Mouse (Mus musculus) regulatory T cell (primary cell): ENCODE measurements around the gene Dnajc7.
"Not testable (repeated sequence)": the region's sequence is repeated elsewhere in the genome, so short reads cannot be mapped to it uniquely, and the experiment has no call there.

Experiments
- in situ Hi-C: fragments of 300-600 bp; cut with MboI, MseI; formaldehyde crosslinking; loops from one replicate; pipeline ENCODE4 v1.15.1; 2025; ENCODE audit warnings: high pct_unique_total_duplicates

Dnajc7 gene

GRCm38 (mm10) chr11:100616836-100617235 is 3.1 kb downstream of the Dnajc7 start:
- in situ Hi-C loops: not testable (repeated sequence)

- in situ Hi-C loops: no loop called here
Observed at GRCm38 (mm10) chr11:100616332-100616731, 3.6 kb downstream of the Dnajc7 start.

- in situ Hi-C loops: no loop called here
Observed at GRCm38 (mm10) chr11:100613241-100613640, 6.7 kb downstream of the Dnajc7 start.

DNA sequence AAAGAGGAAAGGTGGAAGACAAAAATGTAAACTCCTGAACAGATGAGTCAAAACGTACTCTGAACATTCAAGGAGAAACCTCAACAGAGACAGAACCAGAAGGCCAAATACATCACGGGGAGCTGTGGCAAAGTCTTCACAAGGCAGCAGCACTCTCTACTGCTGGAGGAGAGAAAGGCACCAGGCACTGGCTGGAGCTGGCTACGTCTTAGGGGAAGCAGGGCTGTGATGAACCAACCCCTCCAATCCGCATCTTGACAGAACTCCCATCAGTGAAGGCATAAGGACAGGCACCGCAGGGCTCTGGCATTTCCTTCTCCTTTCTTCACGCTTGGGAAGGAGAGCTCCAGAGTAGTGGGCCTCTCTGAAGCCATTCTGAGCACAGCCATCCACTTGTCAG is 8.3 kb downstream of the Dnajc7 start:
- in situ Hi-C loops: no loop called here

DNA sequence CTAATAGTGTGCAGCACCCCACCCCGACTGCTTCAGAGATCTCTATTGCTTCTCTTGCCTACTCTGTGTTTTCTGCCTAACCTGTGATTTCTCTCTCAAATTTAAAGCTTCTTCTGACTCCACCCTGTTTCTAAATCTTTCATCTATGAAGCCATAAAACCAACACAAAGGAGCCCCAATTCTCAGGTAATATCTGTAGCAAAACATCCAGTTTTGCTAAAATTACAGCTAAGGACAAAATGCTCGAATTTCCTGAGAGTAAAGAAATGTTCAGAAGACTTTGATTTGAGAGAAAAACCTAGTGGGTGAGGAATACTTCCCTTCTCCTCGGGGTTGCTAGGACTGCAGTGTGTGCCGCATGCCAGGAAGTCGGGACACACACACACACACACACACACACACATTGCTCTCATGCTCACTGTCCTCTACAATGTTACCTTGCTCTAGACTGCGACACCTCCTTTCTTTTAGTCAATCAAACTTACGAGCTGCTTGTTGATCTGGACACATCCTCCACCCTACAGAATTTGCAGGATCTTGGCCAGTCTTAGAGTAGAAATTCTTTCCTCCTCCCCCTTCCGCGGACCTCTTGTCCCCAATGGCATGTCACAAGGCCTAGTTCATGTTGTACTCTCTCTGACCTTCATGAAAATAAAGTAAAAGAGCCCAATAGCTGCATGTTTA is 9.8 kb downstream of the Dnajc7 start:
- in situ Hi-C loops: no loop called here

- in situ Hi-C loops: no loop called here
Observed at GRCm38 (mm10) chr11:100609355-100609996, 10.5 kb downstream of the Dnajc7 start.

GRCm38 (mm10) chr11:100608796-100609195 is 11.2 kb downstream of the Dnajc7 start:
- in situ Hi-C loops: no loop called here

DNA sequence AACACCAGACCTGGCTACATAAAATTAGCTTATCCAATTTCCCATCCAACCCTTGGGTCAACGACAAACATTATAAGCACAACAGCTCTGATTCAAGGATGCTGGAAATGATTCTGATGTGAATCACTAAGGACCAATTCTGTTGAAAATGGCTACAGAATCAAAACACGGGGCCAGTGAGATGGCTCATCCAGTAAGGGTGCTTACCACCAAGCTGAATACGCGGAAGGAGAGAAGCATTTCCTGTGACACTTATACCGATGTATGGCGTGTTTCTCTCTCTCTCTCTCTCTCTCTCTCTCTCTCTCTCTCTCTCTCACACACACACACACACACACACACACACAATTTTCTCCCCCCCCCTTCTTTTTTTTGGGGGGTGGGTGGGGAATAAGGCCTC is 12.8 kb downstream of the Dnajc7 start:
- in situ Hi-C loops: no loop called here

DNA sequence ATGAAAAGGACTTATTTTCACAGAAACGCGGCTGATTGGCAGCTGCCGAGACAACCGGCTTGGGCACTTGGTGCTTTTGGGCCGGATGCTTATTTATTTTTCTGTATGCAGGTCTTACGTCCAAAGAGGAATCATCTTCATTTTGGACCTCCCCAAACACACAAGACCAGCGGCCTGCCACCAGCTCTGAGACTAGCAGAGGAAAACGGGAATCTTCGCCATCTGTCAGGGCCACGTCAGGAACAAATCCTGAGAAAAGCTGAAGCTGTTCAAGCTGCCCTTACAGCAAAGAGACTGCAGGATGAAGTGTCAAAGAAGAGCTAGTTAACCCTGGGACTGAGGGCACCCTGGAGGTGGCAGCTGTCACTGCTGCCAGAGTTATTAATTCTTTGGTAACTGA is 14.5 kb downstream of the Dnajc7 start:
- in situ Hi-C loops: no loop called here

DNA sequence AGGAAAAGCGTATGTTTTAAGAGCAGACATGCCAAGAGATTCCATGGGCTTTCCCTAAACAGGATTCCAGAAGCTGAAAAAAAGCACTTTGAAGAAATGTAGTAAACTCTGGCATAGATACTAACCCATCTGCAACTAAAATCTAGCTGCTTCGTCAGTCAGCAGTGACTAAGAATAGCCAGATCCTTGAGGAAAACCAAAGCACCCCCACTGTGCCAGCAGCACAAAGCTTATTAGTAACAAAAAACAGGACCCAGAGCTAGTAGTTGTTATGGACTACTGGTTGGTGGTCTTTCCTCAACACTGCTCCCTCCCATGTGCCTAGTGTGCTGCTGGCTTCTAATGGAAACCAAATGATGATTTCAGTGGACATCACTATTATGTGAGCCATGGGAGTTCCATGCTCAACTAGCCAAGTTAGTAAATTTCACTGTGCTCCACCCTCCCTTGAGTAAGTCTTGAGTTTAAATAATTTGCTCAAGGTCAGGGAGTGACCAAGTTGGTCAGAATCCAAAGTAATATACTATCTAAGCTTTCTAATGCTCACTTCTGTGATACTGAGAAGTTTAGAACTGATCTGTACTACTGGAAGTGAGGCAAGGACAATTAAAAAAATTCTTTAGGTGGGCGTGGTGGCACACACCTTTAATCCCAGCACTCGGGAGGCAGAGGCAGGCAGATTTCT is 15.5 kb downstream of the Dnajc7 start:
- in situ Hi-C loops: no loop called here

GRCm38 (mm10) chr11:100603813-100604212 is 16.2 kb downstream of the Dnajc7 start:
- in situ Hi-C loops: no loop called here

DNA sequence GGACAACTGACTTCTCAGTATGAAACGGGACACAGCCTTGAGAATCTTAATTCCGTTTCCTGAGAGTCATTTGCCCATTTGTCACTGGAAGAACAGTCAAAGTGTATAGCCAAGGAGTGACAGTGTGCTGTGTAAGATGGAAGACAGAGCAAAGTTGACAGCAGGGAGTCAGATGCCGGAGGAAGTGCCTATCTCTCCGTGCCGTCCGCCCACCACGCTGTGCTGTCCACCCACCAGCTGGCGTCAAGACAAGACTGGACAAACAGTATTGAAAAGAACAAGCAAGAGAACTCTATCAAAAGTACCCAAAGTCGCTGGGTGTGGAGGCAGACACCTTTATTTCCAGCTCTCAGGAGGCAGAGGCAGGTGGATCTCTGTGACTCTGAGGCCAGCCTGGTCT is 16.8 kb downstream of the Dnajc7 start:
- in situ Hi-C loops: no loop called here

- in situ Hi-C loops: no loop called here
Observed at GRCm38 (mm10) chr11:100601372-100601771, 18.6 kb downstream of the Dnajc7 start.

- in situ Hi-C loops: no loop called here
Observed at GRCm38 (mm10) chr11:100598074-100598473, 21.9 kb downstream of the Dnajc7 start.

DNA sequence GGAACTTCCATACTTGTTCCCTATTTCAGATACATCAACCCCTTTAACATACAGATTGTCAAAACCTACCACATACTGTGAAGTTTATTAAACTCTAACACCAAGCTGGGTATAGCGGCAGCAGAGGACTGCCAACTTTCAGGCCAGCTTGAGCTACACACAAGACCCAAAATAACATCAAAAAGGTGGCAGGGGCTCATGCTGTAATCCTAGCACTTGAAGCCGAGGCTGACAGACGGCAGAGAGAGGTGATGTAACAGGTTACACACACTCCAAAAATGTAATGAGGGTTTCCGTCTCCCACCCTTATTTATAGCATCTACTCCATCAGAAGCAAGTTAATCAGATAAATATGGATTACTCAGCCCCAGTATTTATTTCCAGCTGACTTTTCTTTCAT is 24.4 kb downstream of the Dnajc7 start:
- in situ Hi-C loops: no loop called here

GRCm38 (mm10) chr11:100594608-100595007 is 25.4 kb downstream of the Dnajc7 start:
- in situ Hi-C loops: no loop called here

GRCm38 (mm10) chr11:100592346-100593046 is 27.5 kb downstream of the Dnajc7 start:
- in situ Hi-C loops: no loop called here

DNA sequence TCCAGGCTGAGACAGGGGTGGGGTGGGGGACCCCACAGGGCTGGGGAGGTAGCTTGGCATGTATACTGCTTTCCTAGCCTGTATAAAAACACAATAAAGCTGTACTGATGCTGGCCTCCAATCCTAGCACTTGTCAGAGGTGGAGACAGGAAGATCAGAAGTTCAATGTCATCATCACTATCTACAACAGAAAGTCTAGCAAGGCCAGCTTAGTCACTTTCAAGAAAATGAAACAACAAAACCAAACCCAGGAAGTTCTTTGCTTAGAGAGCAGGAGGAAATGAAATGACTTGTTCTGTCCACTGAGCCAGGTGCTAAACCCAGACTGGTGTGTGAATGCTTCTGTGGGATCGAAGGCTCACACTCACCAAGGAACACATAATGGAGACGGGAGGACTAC is 31.5 kb downstream of the Dnajc7 start:
- in situ Hi-C loops: no loop called here

GRCm38 (mm10) chr11:100585148-100585547 is 34.8 kb downstream of the Dnajc7 start:
- in situ Hi-C loops: no loop called here

DNA sequence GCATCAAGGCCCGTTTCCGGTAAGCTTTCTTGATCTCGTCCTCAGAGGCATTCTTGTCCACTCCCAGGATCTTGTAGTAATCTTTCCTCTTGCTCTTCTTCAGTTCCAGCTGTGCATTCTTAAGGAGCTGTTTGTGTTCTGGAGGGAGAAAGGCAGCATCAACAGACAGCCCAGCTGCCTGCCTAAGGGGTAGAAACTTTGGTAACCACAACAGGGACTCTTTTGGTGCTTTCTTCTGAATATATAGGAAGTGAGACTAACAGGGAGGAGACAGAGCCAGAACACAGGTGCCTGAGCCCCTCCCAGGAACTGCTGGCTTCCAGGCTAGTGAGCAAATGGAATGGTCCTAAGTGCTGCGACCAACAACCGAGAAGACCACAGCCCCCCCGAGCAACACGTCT is 35.4 kb downstream of the Dnajc7 start:
- in situ Hi-C loops: no loop called here

- in situ Hi-C loops: no loop called here
Observed at GRCm38 (mm10) chr11:100582836-100583235, 37.1 kb downstream of the Dnajc7 start.

DNA sequence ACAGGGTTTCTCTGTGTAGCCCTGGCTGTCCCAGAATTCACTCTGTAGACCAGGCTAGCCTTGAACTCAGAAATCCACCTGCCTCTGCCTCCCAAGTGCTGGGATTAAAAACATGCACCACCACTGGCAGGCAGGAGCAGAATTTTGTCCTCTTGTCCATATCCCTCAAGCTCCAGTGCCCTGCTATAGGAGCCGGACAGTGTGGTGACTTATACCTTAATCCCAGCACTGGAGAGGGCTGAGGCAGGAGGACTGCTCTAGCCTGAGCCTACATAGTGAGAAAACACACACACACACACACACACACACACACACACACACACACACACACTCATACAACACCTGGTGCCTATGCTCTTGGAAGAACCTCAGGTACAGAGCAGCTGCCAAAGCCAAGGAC is 37.6 kb downstream of the Dnajc7 start:
- in situ Hi-C loops: not testable (repeated sequence)
